Mouse (Mus musculus) limb, embryonic 10.5 days (tissue): ENCODE data around the gene Skint11. TPM values are rescaled to one million over a fixed set of nuclear protein-coding genes. Genes with fewer than 3 reads are reported as not detected.
"Not testable (repeated sequence)": the region's sequence is repeated elsewhere in the genome, so short reads cannot be mapped to it uniquely, and the experiment has no call there.

Experiments
- DNase-seq: peaks from one replicate; pipeline ENCODE4 v3.0.0-alpha.2; 2017; ENCODE audit warnings: low spot score
- H3K27ac ChIP-seq: fragments of 300-500 bp; sonication (generic); 2 replicates; pipeline ENCODE4 v1.5.1; 2016; ENCODE audit warnings: mild to moderate bottlenecking
- H3K27me3 ChIP-seq: fragments of 300-500 bp; sonication (generic); 2 replicates; pipeline ENCODE4 v1.6.1; 2016; ENCODE audit warnings: low read depth, mild to moderate bottlenecking; ENCODE audit not compliant: poor library complexity, severe bottlenecking
- H3K36me3 ChIP-seq: fragments of 300-500 bp; sonication (generic); 2 replicates; pipeline ENCODE4 v1.6.1; 2016; ENCODE audit warnings: mild to moderate bottlenecking, moderate library complexity
- H3K4me1 ChIP-seq: fragments of 300-500 bp; sonication (generic); 2 replicates; pipeline ENCODE4 v1.6.1; 2016
- H3K4me3 ChIP-seq: fragments of 300-500 bp; sonication (generic); 2 replicates; pipeline ENCODE4 v1.5.1; 2016; ENCODE audit warnings: mild to moderate bottlenecking, moderate library complexity
- H3K9me3 ChIP-seq: fragments of 300-500 bp; sonication (generic); replicated peaks from 2 replicates; pipeline ENCODE4 v1.6.1; 2016; ENCODE audit warnings: mild to moderate bottlenecking
- WGBS: fragments of 180-500 bp; shearing (Covaris S2); methylation state at CpG from one replicate; pipeline ENCODE4 v1.1.7; 2016; 5-methylcytosine and 5-hydroxymethylcytosine counted together
- polyA plus RNA-seq: library from polyadenylated mRNA; unstranded; fragments of >200 nt; fragmentation: Nextera tagmentation; extraction: Ambion mirVana; gene quantifications from 2 replicates; pipeline ENCODE4 v1.2.1, GENCODE M21; 2016

Gene Skint11
- not detected in 2 replicates for polyA plus RNA-seq

DNA sequence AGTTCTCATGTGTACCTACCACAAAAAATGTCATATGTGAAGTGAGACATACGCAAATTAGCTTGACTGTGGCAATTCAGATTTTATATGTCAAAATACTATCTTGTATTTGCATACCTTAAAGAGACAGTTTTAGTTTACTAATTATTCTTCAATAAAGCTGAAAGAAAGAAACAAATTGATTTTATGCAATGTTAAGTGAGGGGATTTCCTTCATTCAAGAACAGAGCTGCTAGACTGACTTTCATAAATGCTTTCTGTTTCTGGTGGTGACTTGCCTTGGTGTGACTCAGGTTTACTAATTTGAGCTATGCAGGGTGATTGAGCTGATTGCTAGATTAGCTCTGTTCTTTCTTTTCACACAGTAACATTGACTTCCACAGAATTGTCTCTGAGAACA is at the start of gene Skint11:
Skint11 (plus strand) TSS at position 301 of the 400 bp plus-strand sequence.
- Histone ChIP-seq H3K27ac (no peak within 1 kb of the TSS), H3K9me3 (no peaks in the 10 kb centered on the region), H3K36me3 (no peaks in the 10 kb centered on the region), H3K27me3 (no peaks in the 10 kb centered on the region), H3K4me3 (no peak within 1 kb of the TSS), H3K4me1 (no peaks in the 10 kb centered on the region)
- WGBS: 94% methylated on average over 1 of the region's 1 CpGs
- no peak for DNase-seq

GRCm38 (mm10) chr4:114161149-114161548 is 2.0 kb upstream of the Skint11 start:
- H3K36me3 ChIP-seq: no peaks in the 10 kb centered on the region
- H3K27me3 ChIP-seq: no peaks in the 10 kb centered on the region
- no peak overlapping the region for H3K4me3 ChIP-seq
- no peak for DNase-seq
- no peaks in the 10 kb centered on the region for H3K9me3 ChIP-seq
- H3K27ac ChIP-seq: no peak overlapping the region
- no peaks in the 10 kb centered on the region for H3K4me1 ChIP-seq

GRCm38 (mm10) chr4:114172898-114173297 is 9.7 kb downstream of the Skint11 start:
- WGBS: 20% methylated on average over 6 of the region's 6 CpGs
- H3K36me3 ChIP-seq: not testable (repeated sequence)

DNA sequence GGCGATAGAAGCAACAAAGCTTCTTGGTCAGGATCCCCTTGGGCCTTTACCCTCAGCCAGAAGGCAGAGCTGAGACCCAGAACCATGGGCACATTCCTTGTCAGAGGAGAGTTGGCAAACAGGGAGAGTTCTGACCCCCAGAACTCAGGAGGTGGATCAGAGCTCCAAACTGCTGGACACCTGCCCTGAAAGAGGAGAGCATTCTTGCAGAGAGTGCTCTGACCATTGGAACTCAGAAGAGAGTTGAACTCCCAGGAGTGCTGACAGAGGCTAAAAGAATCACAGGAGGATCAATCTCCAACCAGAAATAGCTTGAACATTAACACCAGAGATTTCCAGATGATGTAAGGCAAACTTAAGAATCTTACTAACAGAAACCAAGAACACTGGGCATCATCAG is 93.7 kb downstream of the Skint11 start:
- H3K4me1 ChIP-seq, H3K27me3 ChIP-seq, H3K4me3 ChIP-seq, H3K27ac ChIP-seq, H3K36me3 ChIP-seq, H3K9me3 ChIP-seq, DNase-seq: not testable (repeated sequence)
- 81% methylated on average over 1 of the region's 1 CpGs for WGBS

More at GRCm38 (mm10) chr4:114172898-114173297, 9.7 kb downstream of the Skint11 start:
- not testable (repeated sequence) for H3K9me3 ChIP-seq, H3K27ac ChIP-seq, H3K27me3 ChIP-seq, DNase-seq, H3K4me3 ChIP-seq, H3K4me1 ChIP-seq

Other genes starting within 250 kb of the Skint11 start
- not detected in 2 replicates for gene Skint5, start 163.9 kb upstream of the Skint11 start, polyA plus RNA-seq
- gene Trabd2b, start 243.3 kb downstream of the Skint11 start, polyA plus RNA-seq: 0.34 and 0.56 TPM in 2 replicates